Mouse (Mus musculus) kidney, adult 2 months (tissue): ENCODE measurements around the gene Spns3.

ENCODE experiments used
- CTCF ChIP-seq: fragments of 200-500 bp; conservative IDR thresholded peaks from 2 replicates; pipeline ENCODE4 v1.5.1; 2011; ENCODE audit warnings: low read depth, mild to moderate bottlenecking, control low read depth, low read length, moderate library complexity, mixed read lengths; ENCODE audit not compliant: insufficient read depth, insufficient read length
- POLR2A ChIP-seq: fragments of 200-500 bp; IDR thresholded peaks from one replicate; pipeline ENCODE4 v1.6.1; 2011; ENCODE audit warnings: low read depth, low read length, control low read depth

- peak; percentile 78 for TF ChIP-seq CTCF
- no peak for TF ChIP-seq POLR2A
These were observed 18.7 kb downstream of the Spns3 start for GRCm38 (mm10) chr11:72531632-72532031.
